Mouse (Mus musculus) right cerebral cortex, postnatal 10 days (tissue): ENCODE data around the gene Olfr805.

Experiments
- DNase-seq, 2 experiments: peaks; one replicate each; pipeline ENCODE4 v3.0.0; 2021; ENCODE audit warnings: low spot score in 2 of 2

Olfr805 gene

GRCm38 (mm10) chr10:129729275-129729674 lies at the start of gene Olfr805:
Gene Olfr805 (minus strand): TSS chr10:129729375.
- DNase-seq = no peak

GRCm38 (mm10) chr10:129778123-129778522 lies 48.9 kb upstream of the Olfr805 start:
- DNase-seq = no peak

- no peak for DNase-seq
Observed at GRCm38 (mm10) chr10:129774338-129774737, 45.2 kb upstream of the Olfr805 start, which contains the start of gene Olfr809. Gene Olfr809 (plus strand): TSS chr10:129774638.

GRCm38 (mm10) chr10:129765182-129765581 lies 36.0 kb upstream of the Olfr805 start, which contains the start of gene Olfr808:
Gene Olfr808 (plus strand): TSS chr10:129765482.
- DNase-seq = no peak

- DNase-seq = no peak
Observed at GRCm38 (mm10) chr10:129757693-129758092, 28.5 kb upstream of the Olfr805 start, which contains the start of gene Olfr807. Gene Olfr807 (minus strand): TSS chr10:129757793.

- DNase-seq = no peak
Observed at GRCm38 (mm10) chr10:129741821-129742220, 12.6 kb upstream of the Olfr805 start, which contains the start of gene Olfr806. Gene Olfr806 (minus strand): TSS chr10:129741921.

- no peak for DNase-seq
Observed at GRCm38 (mm10) chr10:129702910-129703309, 26.3 kb downstream of the Olfr805 start, which contains the start of gene Olfr804. Gene Olfr804 (plus strand): TSS chr10:129703210.

GRCm38 (mm10) chr10:129694186-129694585 lies 35.0 kb downstream of the Olfr805 start, which contains the start of gene Olfr803:
Gene Olfr803 (minus strand): TSS chr10:129694286.
- no peak for DNase-seq

GRCm38 (mm10) chr10:129688069-129688468 lies 41.1 kb downstream of the Olfr805 start, which contains the start of gene Olfr802:
Gene Olfr802 (minus strand): TSS chr10:129688169.
- DNase-seq = no peak

- DNase-seq = no peak
Observed at GRCm38 (mm10) chr10:129673765-129674164, 55.4 kb downstream of the Olfr805 start, which contains the start of gene Olfr801. Gene Olfr801 (minus strand): TSS chr10:129673865.
